Mouse (Mus musculus) megakaryocyte progenitor cell, adult 5-6 weeks (primary cell): Measurements from ENCODE around the gene Wnt5b. TPM values are rescaled to one million over a fixed set of nuclear protein-coding genes. Genes with fewer than 3 reads are reported as not detected.
"Not testable (repeated sequence)": the region's sequence is repeated elsewhere in the genome, so short reads cannot be mapped to it uniquely, and the experiment has no call there.

Source experiments
- ATAC-seq: replicated peaks from 2 replicates; pipeline ENCODE4 v1.8.0; 2016; ENCODE audit warnings: mild to moderate bottlenecking, moderate TSS enrichment, inconsistent platforms; ENCODE audit not compliant: poor library complexity
- total RNA-seq, 2 experiments: library from RNA; stranded (forward) in 1 of 2; stranded (reverse) in 1 of 2; fragments of 157-497, 149-512 nt in 1 of 2; fragments of 200-1000 nt in 1 of 2; gene quantifications; 2 replicates each; pipeline versions ENCODE4 v1.2.3 to v1.2.4; 2015 to 2017

Gene Wnt5b
- total RNA-seq, 2 experiments from 2014 or later, result not detected

- peak; percentile 43 for ATAC-seq
These were observed 57.6 kb downstream of the Wnt5b start for GRCm38 (mm10) chr6:119486381-119487084.

GRCm38 (mm10) chr6:119485486-119485885 is 58.7 kb downstream of the Wnt5b start:
- no peak for ATAC-seq

- ATAC-seq, result no peak
These were observed 61.1 kb downstream of the Wnt5b start for GRCm38 (mm10) chr6:119482958-119483600.

GRCm38 (mm10) chr6:119481741-119482390 is 62.3 kb downstream of the Wnt5b start:
- ATAC-seq, result not testable (repeated sequence)

GRCm38 (mm10) chr6:119480706-119481331 is 63.3 kb downstream of the Wnt5b start:
- peak; percentile 13 for ATAC-seq

GRCm38 (mm10) chr6:119479876-119480705 is 64.1 kb downstream of the Wnt5b start:
- ATAC-seq, result peak; percentile 49

GRCm38 (mm10) chr6:119479343-119479875 is 64.7 kb downstream of the Wnt5b start, which contains the start of gene Fbxl14:
Gene Fbxl14 (plus strand): TSS chr6:119479668.
- ATAC-seq, result peak; percentile 20

GRCm38 (mm10) chr6:119478560-119479342 is 65.4 kb downstream of the Wnt5b start:
- peak; percentile 65 for ATAC-seq

GRCm38 (mm10) chr6:119477686-119478310 is 66.3 kb downstream of the Wnt5b start:
- no peak for ATAC-seq

- ATAC-seq, result no peak
These were observed 68.2 kb downstream of the Wnt5b start for GRCm38 (mm10) chr6:119475988-119476387.

- 0 out of 2 replicates have a peak, but pooled peaks have one; percentile 1 for ATAC-seq
These were observed 70.2 kb downstream of the Wnt5b start for GRCm38 (mm10) chr6:119473992-119474391.

- ATAC-seq, result peak; percentile 31
These were observed 70.7 kb downstream of the Wnt5b start for GRCm38 (mm10) chr6:119473446-119473845.

GRCm38 (mm10) chr6:119472705-119473104 is 71.4 kb downstream of the Wnt5b start:
- 0 out of 2 replicates have a peak, but pooled peaks have one; percentile 27 for ATAC-seq

- peak; percentile 54 for ATAC-seq
These were observed 72.0 kb downstream of the Wnt5b start for GRCm38 (mm10) chr6:119472135-119472534.

- peak; percentile 53 for ATAC-seq
These were observed 73.4 kb downstream of the Wnt5b start for GRCm38 (mm10) chr6:119470777-119471176.

- peak; percentile 50 for ATAC-seq
These were observed 76.4 kb downstream of the Wnt5b start for GRCm38 (mm10) chr6:119467785-119468059.

GRCm38 (mm10) chr6:119466921-119467784 is 77.0 kb downstream of the Wnt5b start:
- ATAC-seq, result peak; percentile 9; the same call in 1 of the 2 replicates

GRCm38 (mm10) chr6:119466161-119466560 is 78.0 kb downstream of the Wnt5b start:
- ATAC-seq, result no peak
